23 mouse cellular contexts compared by ENCODE assay signal in the genomic region with DNA sequence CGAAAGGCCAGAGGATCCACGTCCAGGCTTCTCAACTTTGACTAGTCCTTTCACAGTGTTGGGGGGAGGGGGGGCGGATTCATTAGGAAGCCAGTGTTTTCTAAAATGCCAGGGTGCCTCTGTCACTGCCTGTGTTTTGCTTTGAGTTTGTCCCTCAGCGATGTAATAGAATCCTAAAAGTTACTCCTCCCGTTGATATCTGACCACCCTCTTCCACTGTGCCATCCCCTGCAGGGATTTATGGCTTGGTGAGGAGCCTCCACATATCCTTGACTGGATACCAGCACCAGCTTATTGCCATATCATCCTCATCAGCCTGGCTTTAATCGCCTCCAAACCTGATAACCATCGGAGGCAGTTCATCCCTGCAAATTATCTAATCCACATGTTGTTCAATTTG.
"Had no signal": no experiment of that assay in that cellular context is flagged by ENCODE, and none has a peak within 500 bp of the region (broad histone marks: within the 10 kb centered on the region; RNA-seq: fewer than 3 reads in every experiment).

No protein-coding gene starts in this region.

- H3K36me3 ChIP-seq: heart, embryonic 13.5 days; heart, embryonic 15.5 days; hindbrain, embryonic 13.5 days; hindbrain, embryonic 15.5 days; limb, embryonic 13.5 days; limb, embryonic 15.5 days; liver, embryonic 12.5 days had no signal

- H3K9ac ChIP-seq: forebrain, postnatal 0 days; heart, embryonic 13.5 days; heart, embryonic 15.5 days; hindbrain, embryonic 13.5 days; hindbrain, embryonic 15.5 days; limb, embryonic 13.5 days; limb, embryonic 15.5 days; liver, embryonic 12.5 days; liver, embryonic 14.5 days had no signal

- H3K9me3 ChIP-seq: heart, embryonic 13.5 days; heart, embryonic 15.5 days; hindbrain, embryonic 13.5 days; hindbrain, embryonic 15.5 days; limb, embryonic 13.5 days; limb, embryonic 15.5 days; liver, embryonic 12.5 days had no signal

- DNase-seq: forebrain, postnatal 0 days; gastrocnemius, postnatal 14 days; gastrocnemius, postnatal 36 days; heart, adult 2 months; heart, postnatal 14 days; heart, postnatal 36 days; kidney, adult 11 months; kidney, adult 8-10 months; kidney, postnatal 36 days; layer of hippocampus, adult 9-11 months; layer of hippocampus, postnatal 36 days; left cerebral cortex, postnatal 4 days had no signal

- H3K4me1 ChIP-seq: liver, embryonic 12.5 days had no signal

- H3K4me3 ChIP-seq: heart, adult 2 months; heart, embryonic 13.5 days; heart, embryonic 15.5 days; hindbrain, embryonic 13.5 days; hindbrain, embryonic 15.5 days; limb, embryonic 13.5 days; limb, embryonic 15.5 days; liver, embryonic 12.5 days had no signal

- H3K4me2 ChIP-seq: heart, embryonic 11.5 days; heart, embryonic 13.5 days; heart, embryonic 15.5 days; hindbrain, embryonic 13.5 days; hindbrain, embryonic 15.5 days; limb, embryonic 13.5 days; limb, embryonic 15.5 days; liver, embryonic 12.5 days had no signal

- ATAC-seq: forebrain, postnatal 0 days; hindbrain, postnatal 0 days; intestine, embryonic 16.5 days; liver, embryonic 12.5 days had no signal

- H3K27ac ChIP-seq: heart, adult 2 months; heart, embryonic 13.5 days; heart, embryonic 15.5 days; hindbrain, embryonic 13.5 days; hindbrain, embryonic 15.5 days; hindbrain, postnatal 0 days; limb, embryonic 13.5 days; limb, embryonic 15.5 days; liver, embryonic 12.5 days; liver, embryonic 14.5 days had no signal
